21 mouse cellular contexts compared by ENCODE assay signal in the genomic region with DNA sequence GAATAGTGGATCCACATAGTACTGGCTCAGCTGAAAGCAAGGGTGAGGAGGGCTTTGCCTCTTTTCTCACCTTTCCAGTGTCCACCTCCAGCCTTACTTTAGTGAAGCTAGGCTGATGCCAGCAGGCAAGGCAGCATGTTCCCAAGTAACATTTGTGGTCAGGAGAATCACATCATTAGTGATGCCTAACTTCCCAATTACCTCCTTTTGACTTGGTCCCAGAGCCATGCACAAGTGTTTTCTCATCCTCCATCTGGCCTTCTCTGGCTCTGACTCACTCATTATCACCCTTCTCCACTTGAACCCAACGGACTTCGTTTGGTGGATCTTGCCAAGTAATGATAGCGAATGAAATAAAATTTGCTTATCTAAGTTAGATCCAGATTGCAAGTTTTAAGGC.
DNase-seq lines count a peak whose midpoint lies in the region; ATAC-seq and TF ChIP-seq lines count a peak whose summit lies in the region.
"Had no signal": no experiment of that assay in that cellular context is flagged by ENCODE, and none has a peak within 500 bp of the region (broad histone marks: within the 10 kb centered on the region; RNA-seq: fewer than 3 reads in every experiment).

No protein-coding gene starts in this region.

- no peak overlapping the region for H3K4me3 ChIP-seq in heart, embryonic 12.5 days
- H3K4me3 ChIP-seq in lung, embryonic 16.5 days (ENCODE audit: low read length): no peak overlapping the region
- H3K4me3 ChIP-seq in heart, postnatal 0 days (ENCODE audit: low read depth, low read length): no peak overlapping the region
- H3K4me3 ChIP-seq: forebrain, embryonic 10.5 days; layer of hippocampus, adult 2 months; midbrain, embryonic 10.5 days; neural tube, embryonic 12.5 days had no signal

- H3K4me1 ChIP-seq in heart, embryonic 12.5 days (replicated peaks): peaks cover 50% of the 10 kb centered on the region
- H3K4me1 ChIP-seq in lung, embryonic 16.5 days (replicated peaks; ENCODE audit: control insufficient read depth, insufficient read depth, low read length): peaks cover 20% of the 10 kb centered on the region
- H3K4me1 ChIP-seq in heart, postnatal 0 days (ENCODE audit: control insufficient read depth, insufficient read depth): peaks cover 66% of the 10 kb centered on the region
- H3K4me1 ChIP-seq: forebrain, embryonic 10.5 days; midbrain, embryonic 10.5 days; neural tube, embryonic 12.5 days had no signal

- no peak overlapping the region for H3K9ac ChIP-seq in heart, embryonic 12.5 days
- H3K9ac ChIP-seq in lung, embryonic 16.5 days (ENCODE audit: low read length): no peak overlapping the region
- no peak overlapping the region for H3K9ac ChIP-seq in heart, postnatal 0 days (replicated peaks; ENCODE audit: low read depth, low read length)
- H3K9ac ChIP-seq: neural tube, embryonic 12.5 days had no signal

- H3K9me3 ChIP-seq in heart, embryonic 12.5 days (replicated peaks): no peaks in the 10 kb centered on the region
- H3K9me3 ChIP-seq in lung, embryonic 16.5 days (ENCODE audit: control insufficient read depth, low read length): no peaks in the 10 kb centered on the region
- no peaks in the 10 kb centered on the region for H3K9me3 ChIP-seq in heart, postnatal 0 days (replicated peaks; ENCODE audit: control insufficient read depth, low read length)
- H3K9me3 ChIP-seq: forebrain, embryonic 10.5 days; midbrain, embryonic 10.5 days; neural tube, embryonic 12.5 days had no signal

- H3K36me3 ChIP-seq in heart, embryonic 12.5 days: peaks cover 4% of the 10 kb centered on the region; the same call in 1 of the 2 replicates
- no peaks in the 10 kb centered on the region for H3K36me3 ChIP-seq in lung, embryonic 16.5 days (ENCODE audit: control insufficient read depth, insufficient read depth, low read length)
- no peaks in the 10 kb centered on the region for H3K36me3 ChIP-seq in heart, postnatal 0 days (replicated peaks; ENCODE audit: control insufficient read depth, insufficient read depth, low read length)
- H3K36me3 ChIP-seq: forebrain, embryonic 10.5 days; midbrain, embryonic 10.5 days; neural tube, embryonic 12.5 days had no signal

- no peak for ATAC-seq in heart, embryonic 12.5 days (ENCODE audit: insufficient number of reproducible peaks, low FRiP score)
- ATAC-seq in lung, embryonic 16.5 days (ENCODE audit: low read depth): no peak
- no peak for ATAC-seq in heart, postnatal 0 days (ENCODE audit: insufficient read depth, low read depth)

- DNase-seq in cerebellum, postnatal 25 days: peak; percentile 11 to 15
- DNase-seq in cerebellum, adult 11-12 months: no peak
- DNase-seq in heart, adult 11 months: no peak
- no peak for DNase-seq in lung, postnatal 25 days (ENCODE audit: low spot score)
- no peak for DNase-seq in heart, postnatal 0 days (ENCODE audit: low spot score)
- no peak for DNase-seq in thymus, postnatal 25 days
- DNase-seq: adrenal gland, postnatal 36 days; gastrocnemius, postnatal 25 days; kidney, adult 8-10 months; kidney, postnatal 14 days; lung, adult 18-20 months; thymus, postnatal 14 days had no signal

- no peak overlapping the region for H3K4me2 ChIP-seq in heart, embryonic 12.5 days
- H3K4me2 ChIP-seq in lung, embryonic 16.5 days (ENCODE audit: low read depth, low read length): no peak overlapping the region
- H3K4me2 ChIP-seq in heart, postnatal 0 days (ENCODE audit: low read depth, low read length): no peak overlapping the region
- H3K4me2 ChIP-seq: liver, embryonic 11.5 days; neural tube, embryonic 12.5 days had no signal

- H3K27me3 ChIP-seq in heart, embryonic 12.5 days (replicated peaks): no peaks in the 10 kb centered on the region
- no peaks in the 10 kb centered on the region for H3K27me3 ChIP-seq in lung, embryonic 16.5 days (ENCODE audit: control insufficient read depth, insufficient read depth, low read depth, low read length)
- no peaks in the 10 kb centered on the region for H3K27me3 ChIP-seq in heart, postnatal 0 days (ENCODE audit: control insufficient read depth, insufficient read depth, low read length)
- H3K27me3 ChIP-seq: CH12.LX; neural tube, embryonic 12.5 days had no signal

- 35% methylated on average over 3 of the region's 3 CpGs for WGBS in heart, embryonic 12.5 days
- WGBS in lung, embryonic 16.5 days: 66% methylated on average over 3 of the region's 3 CpGs
- WGBS in heart, postnatal 0 days: 21% methylated on average over 3 of the region's 3 CpGs

- peak overlapping the region; percentile 72; the same call in 1 of the 2 replicates for H3K27ac ChIP-seq in heart, embryonic 12.5 days (ENCODE audit: poor library complexity, severe bottlenecking)
- 0 out of 2 replicates have a peak overlapping the region, but pooled peaks have one; percentile 36 for H3K27ac ChIP-seq in lung, embryonic 16.5 days (ENCODE audit: low read length)
- peak overlapping the region; percentile 89 for H3K27ac ChIP-seq in heart, postnatal 0 days (ENCODE audit: low read depth)
- H3K27ac ChIP-seq: forebrain, embryonic 10.5 days; layer of hippocampus, adult 2 months; macrophage; midbrain, embryonic 10.5 days; neural tube, embryonic 12.5 days had no signal

- no peak for TF ChIP-seq CTCF in heart, postnatal 0 days (IDR thresholded peaks at IDR 0.05; ENCODE audit: low read depth)

- no peak for TF ChIP-seq EP300 in heart, postnatal 0 days (IDR thresholded peaks at IDR 0.05; ENCODE audit: low read depth)

Comparison
In these comparisons a context has a peak if more than half of its experiments do, and no peak if none do; other contexts are left out.
1. DNase-seq: peak in cerebellum, postnatal 25 days (2 of 2); none in cerebellum, adult 11-12 months (single experiment), heart, adult 11 months (single experiment), lung, postnatal 25 days (single experiment), heart, postnatal 0 days (single experiment) and thymus, postnatal 25 days (single experiment).
2. H3K27ac ChIP-seq: peak in every context shown above with its lines; median percentile 89 in heart, postnatal 0 days; 72 in heart, embryonic 12.5 days; 36 in lung, embryonic 16.5 days.